Mouse (Mus musculus): Measurements from ENCODE around the gene Ajm1.

DNA sequence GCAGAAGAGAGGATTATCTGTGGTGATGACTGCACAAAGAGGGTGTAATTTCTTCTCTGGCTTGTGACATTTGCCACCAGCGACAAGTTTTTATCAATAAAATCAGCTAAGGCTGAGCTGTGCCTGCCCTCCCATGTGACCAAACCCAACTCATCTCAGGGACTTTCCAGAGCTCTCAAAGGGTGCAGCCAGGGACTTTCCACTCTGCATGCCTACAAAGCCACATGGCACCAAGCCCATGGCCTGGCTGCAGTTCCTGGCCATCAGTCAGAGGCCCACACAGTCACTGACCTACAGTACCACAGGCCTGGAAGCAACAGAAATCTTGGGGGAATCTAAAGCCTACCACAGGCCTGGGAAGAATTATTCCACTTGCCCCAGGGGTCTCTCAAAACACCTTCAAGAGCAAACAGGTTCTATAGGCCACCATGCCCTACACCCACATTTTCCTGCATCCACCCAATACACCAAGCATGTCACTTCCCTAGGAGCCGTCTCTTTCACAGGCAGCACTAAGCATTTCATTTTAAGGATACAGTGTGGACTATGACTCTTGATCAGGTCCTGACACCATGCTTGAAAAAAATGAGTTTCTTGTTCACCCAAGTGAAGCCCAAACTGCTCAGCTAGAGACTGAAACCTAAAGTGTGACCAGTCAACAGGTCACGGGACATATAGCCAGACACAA is 47.2 kb downstream of the Ajm1 start:
- TF ChIP-seq CTCF (IDR thresholded peaks at IDR 0.05; ENCODE audit: control insufficient read depth, insufficient read depth, insufficient replicate concordance, low read depth, low read length), result no peak
- TF ChIP-seq POLR2A (IDR thresholded peaks at IDR 0.05; ENCODE audit: control insufficient read depth, low read depth, low read length), result no peak

Measured in testis, adult 2 months (tissue).